Mouse (Mus musculus) E14TG2a.4 (cell line): ENCODE data around the gene Stc2.

Experiments
- CTCF ChIP-seq: conservative IDR thresholded peaks from 2 replicates; pipeline ENCODE4 v1.5.1; 2014; ENCODE audit warnings: low read length
- POU5F1 ChIP-seq: IDR thresholded peaks from 2 replicates; pipeline ENCODE4 v1.6.1; 2014; ENCODE audit warnings: low read length, borderline replicate concordance

GRCm38 (mm10) chr11:31373438-31373837 lies 3.6 kb upstream of the Stc2 start:
- peak; percentile 94 for TF ChIP-seq CTCF
- no peak for TF ChIP-seq POU5F1
